Mouse (Mus musculus) hindbrain, embryonic 11.5 days (tissue): Measurements from ENCODE around the gene Slc44a5. TPM values are rescaled to one million over a fixed set of nuclear protein-coding genes. Genes with fewer than 3 reads are reported as not detected.

Experiments used
- ATAC-seq: fragments of 200-750 bp; cut with Nextera tagmentation; 2 replicates; pipeline ENCODE4 v1.8.0; 2017; ENCODE audit warnings: mild to moderate bottlenecking, moderate TSS enrichment, moderate library complexity; ENCODE audit not compliant: low FRiP score
- DNase-seq: peaks from one replicate; pipeline ENCODE4 v3.0.0-alpha.2; 2015; ENCODE audit warnings: low spot score
- H3K27ac ChIP-seq: fragments of 300-500 bp; sonication (generic); 2 replicates; pipeline ENCODE4 v1.5.1; 2014; ENCODE audit warnings: mild to moderate bottlenecking, low read depth, low read length
- H3K27me3 ChIP-seq: fragments of 300-500 bp; sonication (generic); 2 replicates; pipeline ENCODE4 v1.6.1; 2014; ENCODE audit warnings: mild to moderate bottlenecking, low read length, moderate library complexity, mixed read lengths; ENCODE audit not compliant: control insufficient read depth, insufficient read depth
- H3K36me3 ChIP-seq: fragments of 300-500 bp; sonication (generic); 2 replicates; pipeline ENCODE4 v1.6.1; 2014; ENCODE audit warnings: mild to moderate bottlenecking, low read length, moderate library complexity, mixed read lengths; ENCODE audit not compliant: control insufficient read depth, insufficient read depth
- H3K4me1 ChIP-seq: fragments of 300-500 bp; sonication (generic); replicated peaks from 2 replicates; pipeline ENCODE4 v1.6.1; 2014; ENCODE audit warnings: low read length, mixed read lengths; ENCODE audit not compliant: control insufficient read depth, insufficient read depth
- H3K4me2 ChIP-seq: fragments of 300-500 bp; sonication (generic); replicated peaks from 2 replicates; pipeline ENCODE4 v1.6.1; 2014; ENCODE audit warnings: mild to moderate bottlenecking, low read depth, low read length
- H3K4me3 ChIP-seq: fragments of 300-500 bp; sonication (generic); 2 replicates; pipeline ENCODE4 v1.5.1; 2014; ENCODE audit warnings: low read depth, low read length
- H3K9ac ChIP-seq: fragments of 300-500 bp; sonication (generic); 2 replicates; pipeline ENCODE4 v1.6.1; 2014; ENCODE audit warnings: low read depth, low read length
- H3K9me3 ChIP-seq: fragments of 300-500 bp; sonication (generic); 2 replicates; pipeline ENCODE4 v1.6.1; 2016; ENCODE audit warnings: low read length; ENCODE audit not compliant: control insufficient read depth
- WGBS: fragments of 180-500 bp; shearing (Covaris S2); extraction: QIAGEN DNeasy Blood & Tissue Kit; methylation state at CpG from one replicate; pipeline ENCODE4 v1.1.7; 2014; 5-methylcytosine and 5-hydroxymethylcytosine counted together
- polyA plus RNA-seq: library from polyadenylated mRNA; unstranded; fragments of >200 nt; fragmentation: Nextera tagmentation; extraction: Ambion mirVana; gene quantifications from 2 replicates; pipeline ENCODE4 v1.2.1, GENCODE M21; 2014

Slc44a5 gene
- polyA plus RNA-seq, 1 experiment from 2014 or later = 6.2 TPM

DNA sequence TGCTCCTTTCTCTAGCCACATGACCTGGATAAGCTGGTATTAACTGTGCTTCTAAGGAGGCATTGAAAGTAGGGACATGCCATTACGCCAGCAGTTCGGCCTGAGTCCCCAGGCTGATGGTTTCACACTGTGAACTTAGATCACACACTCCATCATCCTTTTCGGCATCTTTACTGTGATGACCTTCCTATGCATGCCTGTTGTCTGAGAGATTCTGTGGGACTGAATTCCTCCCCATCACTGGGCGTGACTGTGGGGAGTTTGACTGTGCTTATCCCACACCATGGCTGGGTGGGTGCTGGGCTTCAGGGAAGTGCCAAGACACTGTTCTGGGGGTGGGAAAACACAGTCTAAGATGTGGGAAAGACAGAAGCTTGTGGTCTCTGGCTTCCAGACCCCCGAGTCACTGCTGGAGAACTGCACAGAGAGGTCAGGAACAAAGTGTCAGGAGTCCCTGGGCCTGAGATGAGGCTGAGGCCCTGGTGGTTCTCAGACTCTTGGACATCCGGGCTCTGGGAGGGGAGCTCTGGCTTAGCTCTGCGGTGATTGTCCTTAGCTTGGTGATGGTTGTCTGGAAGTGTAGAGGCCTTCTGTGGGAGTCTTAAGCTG, 152.6 kb downstream of the Slc44a5 start:
- Histone ChIP-seq H3K9me3 (no peaks in the 10 kb centered on the region), H3K4me1 (0 out of 2 replicates have a peak, but pooled peaks cover 2% of the 10 kb centered on the region), H3K9ac (no peak overlapping the region), H3K27ac (no peak overlapping the region), H3K27me3 (0 out of 2 replicates have a peak, but pooled peaks cover 2% of the 10 kb centered on the region), H3K4me2 (no peak overlapping the region), H3K4me3 (no peak overlapping the region), H3K36me3 (no peaks in the 10 kb centered on the region)
- 43% methylated on average over 7 of the region's 7 CpGs for whole genome bisulfite sequencing
- peak; percentile 37 for ATAC-seq
- DNase-seq = peak; percentile 18

DNA sequence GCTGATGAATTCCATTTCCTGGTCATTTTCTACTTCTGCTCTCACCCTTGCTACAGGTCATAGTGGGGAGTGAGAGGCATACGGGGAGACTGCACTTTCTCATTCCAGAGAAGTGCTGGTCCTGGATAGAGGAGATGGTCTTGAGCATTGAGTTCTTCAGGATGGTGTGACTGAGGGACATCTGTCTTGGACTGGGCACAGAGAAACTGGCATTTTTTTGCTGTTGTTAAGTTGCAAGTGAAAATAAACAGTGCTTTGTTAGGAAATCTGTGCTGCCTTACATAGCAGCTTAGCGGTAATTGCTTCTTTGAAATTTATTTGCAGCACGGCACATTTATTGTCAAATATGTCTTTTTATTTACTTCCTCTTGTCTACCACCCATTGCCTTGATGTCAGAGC, 154.0 kb downstream of the Slc44a5 start:
- H3K9me3 ChIP-seq = no peaks in the 10 kb centered on the region
- H3K4me3 ChIP-seq = no peak overlapping the region
- WGBS = 92% methylated on average over 3 of the region's 3 CpGs
- 0 out of 2 replicates have a peak, but pooled peaks cover 2% of the 10 kb centered on the region for H3K27me3 ChIP-seq
- no peak for DNase-seq
- ATAC-seq = no peak
- 0 out of 2 replicates have a peak, but pooled peaks cover 2% of the 10 kb centered on the region for H3K4me1 ChIP-seq
- no peak overlapping the region for H3K27ac ChIP-seq
- no peak overlapping the region for H3K4me2 ChIP-seq
- H3K36me3 ChIP-seq = no peaks in the 10 kb centered on the region
- H3K9ac ChIP-seq = no peak overlapping the region

GRCm38 (mm10) chr3:154129036-154129435, 155.8 kb downstream of the Slc44a5 start:
- no peak for DNase-seq
- Histone ChIP-seq H3K27ac (no peak overlapping the region), H3K27me3 (no peaks in the 10 kb centered on the region), H3K4me1 (0 out of 2 replicates have a peak, but pooled peaks cover 2% of the 10 kb centered on the region), H3K9me3 (no peaks in the 10 kb centered on the region), H3K36me3 (no peaks in the 10 kb centered on the region), H3K4me2 (no peak overlapping the region), H3K4me3 (no peak overlapping the region), H3K9ac (no peak overlapping the region)
- ATAC-seq = no peak
- 70% methylated on average over 4 of the region's 4 CpGs for WGBS

DNA sequence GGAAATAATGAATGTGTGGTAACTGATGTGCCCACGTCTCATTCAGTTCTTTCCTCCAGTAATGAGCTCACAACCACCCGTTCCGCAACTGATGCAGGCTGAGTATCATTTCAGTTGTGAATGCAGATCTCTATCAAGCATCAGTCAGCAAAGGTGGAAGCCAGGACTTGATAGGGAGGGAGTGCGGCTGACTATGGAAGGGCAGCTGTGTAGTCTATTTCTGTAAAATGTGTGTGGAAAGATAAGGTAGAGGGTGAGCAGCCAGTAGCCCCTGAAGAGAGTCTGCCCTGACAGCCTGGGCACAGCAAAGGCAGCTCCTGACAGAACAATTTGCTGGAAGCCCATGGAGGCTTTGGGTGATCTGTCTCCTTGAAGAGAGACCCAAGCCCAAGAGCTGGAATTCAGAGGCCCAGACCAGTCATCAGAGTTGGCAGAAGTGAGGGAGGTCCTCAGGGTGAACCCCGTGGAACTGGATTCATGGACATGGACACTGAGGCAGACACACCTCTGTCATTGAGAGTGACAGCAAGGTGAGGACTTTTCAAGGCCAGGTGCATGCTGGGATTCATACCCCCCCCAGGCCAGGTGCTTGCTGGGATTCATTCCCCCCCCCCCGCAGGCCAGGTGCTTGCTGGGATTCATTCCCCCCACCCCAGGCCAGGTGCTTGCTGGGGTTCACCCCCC, 157.3 kb downstream of the Slc44a5 start:
- Histone ChIP-seq H3K4me3 (no peak overlapping the region), H3K27ac (no peak overlapping the region), H3K4me1 (no peaks in the 10 kb centered on the region), H3K9me3 (no peaks in the 10 kb centered on the region), H3K9ac (no peak overlapping the region), H3K36me3 (no peaks in the 10 kb centered on the region), H3K27me3 (no peaks in the 10 kb centered on the region), H3K4me2 (no peak overlapping the region)
- DNase-seq (no peak), ATAC-seq (no peak)
- WGBS = 92% methylated on average over 6 of the region's 6 CpGs

DNA sequence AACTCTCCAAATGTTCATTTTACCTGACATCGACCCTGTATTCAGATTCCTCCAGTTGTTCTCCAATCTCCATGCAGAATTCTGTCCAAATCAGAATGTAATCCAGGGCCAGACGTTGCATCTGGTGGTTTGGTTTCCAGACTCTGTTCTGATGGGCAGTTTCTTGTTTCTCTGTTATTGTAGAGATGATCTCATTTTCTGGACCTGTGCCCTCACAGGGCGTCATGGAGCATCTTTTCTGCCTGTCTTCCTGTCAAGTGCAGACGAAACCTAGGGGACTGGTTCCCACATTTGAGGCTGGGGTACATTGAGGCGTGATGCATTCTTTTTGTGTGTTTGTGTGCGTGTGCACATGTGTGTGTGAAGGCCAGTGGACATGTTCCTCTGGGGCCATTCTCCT, 160.8 kb downstream of the Slc44a5 start:
- Histone ChIP-seq H3K27me3 (no peaks in the 10 kb centered on the region), H3K4me3 (no peak overlapping the region), H3K36me3 (no peaks in the 10 kb centered on the region), H3K9me3 (no peaks in the 10 kb centered on the region), H3K4me1 (no peaks in the 10 kb centered on the region), H3K4me2 (no peak overlapping the region), H3K9ac (no peak overlapping the region), H3K27ac (no peak overlapping the region)
- 86% methylated on average over 6 of the region's 6 CpGs for WGBS
- no peak for DNase-seq
- no peak for ATAC-seq

GRCm38 (mm10) chr3:154134701-154135100, 161.5 kb downstream of the Slc44a5 start:
- 81% methylated on average over 2 of the region's 2 CpGs for WGBS
- Histone ChIP-seq H3K9me3 (no peaks in the 10 kb centered on the region), H3K4me3 (no peak overlapping the region), H3K4me1 (no peaks in the 10 kb centered on the region), H3K27ac (no peak overlapping the region), H3K4me2 (no peak overlapping the region), H3K9ac (no peak overlapping the region), H3K36me3 (no peaks in the 10 kb centered on the region), H3K27me3 (no peaks in the 10 kb centered on the region)
- DNase-seq (no peak), ATAC-seq (no peak)

DNA sequence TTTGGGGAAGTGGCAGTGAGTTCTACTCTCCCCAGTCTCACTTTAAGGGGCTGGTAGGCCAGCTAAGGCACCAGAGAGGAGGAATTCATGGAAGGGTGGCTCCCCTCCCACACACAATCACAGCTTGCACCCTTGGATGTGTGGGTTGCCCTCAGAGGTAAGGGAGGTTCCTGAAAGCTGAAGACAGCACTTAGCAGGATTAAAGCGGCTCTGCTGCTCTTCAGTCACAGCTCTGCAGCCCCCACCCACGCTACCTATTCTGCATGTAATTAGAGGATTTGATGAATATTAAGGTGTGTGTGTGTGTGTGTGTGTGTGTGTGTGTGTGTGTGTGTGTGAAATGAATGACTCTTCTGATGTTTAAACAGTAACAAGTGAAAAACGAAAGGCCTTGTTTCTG, 163.3 kb downstream of the Slc44a5 start:
- Histone ChIP-seq H3K36me3 (no peaks in the 10 kb centered on the region), H3K4me3 (no peak overlapping the region)
- WGBS = 86% methylated on average over 3 of the region's 3 CpGs

DNA sequence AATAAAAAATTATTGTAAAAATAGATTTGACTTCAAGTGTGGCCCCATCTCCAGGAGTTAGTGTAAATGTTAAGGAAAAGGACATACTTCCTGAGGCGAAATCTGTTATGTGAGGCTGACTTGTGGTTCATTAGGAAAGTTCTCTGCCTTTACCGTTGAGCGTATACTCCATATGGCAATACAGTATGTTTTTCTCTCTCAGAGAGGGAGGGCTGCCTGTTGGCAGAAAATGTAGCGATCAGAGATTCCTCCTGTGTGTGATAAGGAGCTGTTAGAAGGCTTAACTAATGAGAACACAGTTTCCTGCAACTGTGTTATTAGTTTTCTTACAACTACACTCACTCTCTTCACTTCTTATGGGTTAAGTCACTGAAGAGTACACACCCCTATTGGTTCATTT, 168.1 kb downstream of the Slc44a5 start:
- no peak for ATAC-seq
- Histone ChIP-seq H3K27ac (no peak overlapping the region), H3K4me1 (no peaks in the 10 kb centered on the region), H3K36me3 (no peaks in the 10 kb centered on the region), H3K9ac (no peak overlapping the region), H3K4me3 (no peak overlapping the region), H3K27me3 (no peaks in the 10 kb centered on the region), H3K9me3 (no peaks in the 10 kb centered on the region), H3K4me2 (no peak overlapping the region)
- DNase-seq = no peak
- 87% methylated on average over 4 of the region's 4 CpGs for WGBS

More for the DNA sequence above, 163.3 kb downstream of the Slc44a5 start:
- ATAC-seq (no peak), DNase-seq (no peak)
- Histone ChIP-seq H3K27me3 (no peaks in the 10 kb centered on the region), H3K27ac (no peak overlapping the region), H3K9ac (no peak overlapping the region), H3K4me2 (no peak overlapping the region), H3K9me3 (no peaks in the 10 kb centered on the region), H3K4me1 (no peaks in the 10 kb centered on the region)

DNA sequence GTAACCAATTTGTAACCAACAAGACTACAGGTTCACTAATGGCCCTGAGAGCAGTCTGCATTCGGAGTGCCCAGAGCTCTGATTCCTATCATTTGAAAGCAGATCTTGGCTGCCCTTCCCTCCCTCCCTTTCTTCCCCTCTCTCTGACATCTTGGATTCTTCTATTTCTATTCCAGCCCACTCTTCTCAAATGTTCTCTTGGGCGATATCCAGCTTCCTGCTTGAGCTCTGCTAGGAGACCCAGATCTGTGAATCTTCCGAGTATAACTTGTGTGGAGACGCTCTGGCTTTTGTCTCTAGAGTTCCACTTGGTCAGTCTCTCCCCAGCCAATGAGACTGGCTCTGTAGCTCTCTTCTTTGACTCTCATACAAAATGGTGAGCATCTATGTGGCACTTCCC, 169.4 kb downstream of the Slc44a5 start:
- 80% methylated on average over 4 of the region's 4 CpGs for WGBS
- Histone ChIP-seq H3K4me3 (no peak overlapping the region), H3K36me3 (no peaks in the 10 kb centered on the region), H3K4me1 (no peaks in the 10 kb centered on the region), H3K9ac (no peak overlapping the region), H3K4me2 (no peak overlapping the region), H3K9me3 (no peaks in the 10 kb centered on the region), H3K27me3 (no peaks in the 10 kb centered on the region), H3K27ac (no peak overlapping the region)
- DNase-seq (no peak), ATAC-seq (no peak)
